Mouse (Mus musculus): Measurements from ENCODE around the gene 9330182O14Rik.

9330182O14Rik gene

GRCm38 (mm10) chr15:40134152-40134792 lies at the start of gene 9330182O14Rik:
Gene 9330182O14Rik (plus strand): TSS chr15:40134365.
- DNase-seq (ENCODE audit: low read depth) = peak; percentile 46

- DNase-seq (ENCODE audit: low read depth) = no peak
These were observed 30.9 kb upstream of the 9330182O14Rik start for GRCm38 (mm10) chr15:40103304-40103703.

GRCm38 (mm10) chr15:40105712-40106111 lies 28.5 kb upstream of the 9330182O14Rik start:
- no peak for DNase-seq (ENCODE audit: low read depth)

GRCm38 (mm10) chr15:40113888-40114576 lies 20.1 kb upstream of the 9330182O14Rik start:
- no peak for DNase-seq (ENCODE audit: low read depth)

GRCm38 (mm10) chr15:40114600-40115271 lies 19.4 kb upstream of the 9330182O14Rik start:
- no peak for DNase-seq (ENCODE audit: low read depth)

- DNase-seq (ENCODE audit: low read depth) = no peak
These were observed 17.8 kb upstream of the 9330182O14Rik start for GRCm38 (mm10) chr15:40116396-40116795.

- DNase-seq (ENCODE audit: low read depth) = no peak
These were observed 9.8 kb upstream of the 9330182O14Rik start for GRCm38 (mm10) chr15:40124211-40124953.

- no peak for DNase-seq (ENCODE audit: low read depth)
These were observed 4.7 kb upstream of the 9330182O14Rik start for GRCm38 (mm10) chr15:40129496-40129895.

- peak; percentile 51 for DNase-seq (ENCODE audit: low read depth)
These were observed 3.2 kb upstream of the 9330182O14Rik start for GRCm38 (mm10) chr15:40130880-40131478.

- DNase-seq (ENCODE audit: low read depth) = no peak
These were observed 1.8 kb upstream of the 9330182O14Rik start for GRCm38 (mm10) chr15:40132408-40132807.

- no peak for DNase-seq (ENCODE audit: low read depth)
These were observed 10.1 kb downstream of the 9330182O14Rik start for GRCm38 (mm10) chr15:40144221-40144620.

GRCm38 (mm10) chr15:40157683-40158082 lies 23.5 kb downstream of the 9330182O14Rik start:
- no peak for DNase-seq (ENCODE audit: low read depth)

GRCm38 (mm10) chr15:40166560-40167275 lies 32.6 kb downstream of the 9330182O14Rik start:
- peak; percentile 39 for DNase-seq (ENCODE audit: low read depth)

- no peak for DNase-seq (ENCODE audit: low read depth)
These were observed 33.3 kb downstream of the 9330182O14Rik start for GRCm38 (mm10) chr15:40167276-40168139.

GRCm38 (mm10) chr15:40168140-40168688 lies 34.0 kb downstream of the 9330182O14Rik start:
- DNase-seq (ENCODE audit: low read depth) = no peak

- DNase-seq (ENCODE audit: low read depth) = no peak
These were observed 34.9 kb downstream of the 9330182O14Rik start for GRCm38 (mm10) chr15:40169061-40169460.

- no peak for DNase-seq (ENCODE audit: low read depth)
These were observed 35.5 kb downstream of the 9330182O14Rik start for GRCm38 (mm10) chr15:40169705-40170104.

- DNase-seq (ENCODE audit: low read depth) = no peak
These were observed 45.3 kb downstream of the 9330182O14Rik start for GRCm38 (mm10) chr15:40179423-40179822.

GRCm38 (mm10) chr15:40187017-40187416 lies 52.9 kb downstream of the 9330182O14Rik start:
- no peak for DNase-seq (ENCODE audit: low read depth)
